Mouse (Mus musculus) heart, postnatal 0 days (tissue): ENCODE measurements around the gene Rtn4rl2.

Experiments used
- CTCF ChIP-seq: IDR thresholded peaks from 2 replicates; pipeline ENCODE4 v1.5.1; 2016; ENCODE audit warnings: antibody characterized with exemption, control low read depth, low read depth
- EP300 ChIP-seq: IDR thresholded peaks from 2 replicates; pipeline ENCODE4 v1.6.1; 2016; ENCODE audit warnings: antibody characterized with exemption, low read depth

DNA sequence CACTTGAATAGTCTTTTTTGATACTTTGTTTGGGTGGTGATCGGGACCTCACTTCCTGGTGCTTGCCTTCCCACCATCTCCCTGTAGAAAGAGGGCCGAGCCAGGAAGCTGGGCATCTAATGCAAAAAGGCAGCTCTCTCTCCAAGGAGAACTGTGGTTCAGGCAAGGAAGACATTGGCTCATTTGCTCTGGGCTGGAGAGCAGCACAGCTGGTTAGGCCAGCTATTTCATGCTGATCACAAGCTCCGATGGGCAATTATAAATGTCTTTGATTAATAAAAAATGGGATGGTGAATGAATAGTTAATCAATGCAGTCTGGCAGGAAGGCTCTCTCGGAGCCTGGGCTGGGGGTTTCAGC is 48.1 kb upstream of the Rtn4rl2 start:
- TF ChIP-seq CTCF (no peak), EP300 (no peak)
